Mouse (Mus musculus) hindbrain, embryonic 14.5 days (tissue): ENCODE results near the gene Prkn. TPM values are rescaled to one million over a fixed set of nuclear protein-coding genes. Genes with fewer than 3 reads are reported as not detected.

ENCODE experiments used
- ATAC-seq: fragments of 200-750 bp; cut with Nextera tagmentation; 2 replicates; pipeline ENCODE4 v1.8.0; 2017; ENCODE audit warnings: moderate number of reproducible peaks, mild to moderate bottlenecking, moderate TSS enrichment, moderate library complexity; ENCODE audit not compliant: low FRiP score
- DNase-seq: peaks from one replicate; pipeline ENCODE4 v3.0.0-alpha.2; 2015; ENCODE audit warnings: low spot score
- H3K27ac ChIP-seq: fragments of 300-500 bp; sonication (generic); 2 replicates; pipeline ENCODE4 v1.5.1; 2014; ENCODE audit warnings: mild to moderate bottlenecking, moderate library complexity
- H3K27me3 ChIP-seq: fragments of 300-500 bp; sonication (generic); 2 replicates; pipeline ENCODE4 v1.6.1; 2014; ENCODE audit warnings: mild to moderate bottlenecking, low read length, mixed read lengths; ENCODE audit not compliant: control insufficient read depth, insufficient read depth
- H3K36me3 ChIP-seq: fragments of 300-500 bp; sonication (generic); replicated peaks from 2 replicates; pipeline ENCODE4 v1.6.1; 2014; ENCODE audit not compliant: control insufficient read depth, insufficient read depth
- H3K4me1 ChIP-seq: fragments of 300-500 bp; sonication (generic); replicated peaks from 2 replicates; pipeline ENCODE4 v1.6.1; 2014; ENCODE audit warnings: antibody characterized with exemption, low read length, mixed read lengths; ENCODE audit not compliant: control insufficient read depth, insufficient read depth
- H3K4me2 ChIP-seq: fragments of 300-500 bp; sonication (generic); replicated peaks from 2 replicates; pipeline ENCODE4 v1.6.1; 2014; ENCODE audit warnings: mild to moderate bottlenecking, moderate library complexity
- H3K4me3 ChIP-seq: fragments of 300-500 bp; sonication (generic); replicated peaks from 2 replicates; pipeline ENCODE4 v1.5.1; 2014; ENCODE audit warnings: mild to moderate bottlenecking, low read length
- H3K9ac ChIP-seq: fragments of 300-500 bp; sonication (generic); 2 replicates; pipeline ENCODE4 v1.6.1; 2014
- H3K9me3 ChIP-seq: fragments of 300-500 bp; sonication (generic); 2 replicates; pipeline ENCODE4 v1.6.1; 2016; ENCODE audit warnings: low read length; ENCODE audit not compliant: control insufficient read depth
- WGBS: fragments of 180-500 bp; shearing (Covaris S2); extraction: QIAGEN DNeasy Blood & Tissue Kit; methylation state at CpG from one replicate; pipeline ENCODE4 v1.1.7; 2014; 5-methylcytosine and 5-hydroxymethylcytosine counted together
- polyA plus RNA-seq: library from polyadenylated mRNA; unstranded; fragments of >200 nt; fragmentation: Nextera tagmentation; extraction: Ambion mirVana; gene quantifications from 2 replicates; pipeline ENCODE4 v1.2.1, GENCODE M21; 2014

Gene Prkn
- polyA plus RNA-seq, 1 experiment from 2014 or later = 4.4 TPM

DNA sequence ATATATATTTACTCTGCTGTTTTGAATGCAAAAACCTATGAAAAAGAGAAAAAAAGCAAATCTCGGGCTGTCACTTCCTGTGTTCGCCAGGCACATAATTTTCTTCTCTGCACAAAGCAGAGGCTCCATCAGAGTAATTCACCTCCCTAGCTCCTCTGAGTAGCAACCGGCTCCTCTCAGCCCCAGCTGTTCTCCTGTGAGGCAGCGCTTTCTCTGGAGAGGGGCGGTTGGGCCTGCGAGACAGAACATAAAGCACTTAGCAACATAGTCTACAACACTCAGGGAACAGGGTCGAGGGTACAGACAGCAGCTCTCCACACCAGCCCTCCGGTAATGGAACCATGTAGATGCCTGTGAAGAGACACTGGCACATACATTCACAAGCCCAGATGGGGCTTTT lies 247.6 kb downstream of the Prkn start:
- DNase-seq = no peak
- peaks cover 13% of the 10 kb centered on the region for H3K4me1 ChIP-seq
- no peaks in the 10 kb centered on the region for H3K9me3 ChIP-seq
- H3K4me2 ChIP-seq = no peak overlapping the region
- H3K27me3 ChIP-seq = no peaks in the 10 kb centered on the region
- ATAC-seq = no peak
- peak overlapping the region; percentile 60 for H3K27ac ChIP-seq
- peak overlapping the region; percentile 44; the same call in 1 of the 2 replicates for H3K9ac ChIP-seq
- no peak overlapping the region for H3K4me3 ChIP-seq
- WGBS = 29% methylated on average over 8 of the region's 8 CpGs
- H3K36me3 ChIP-seq = no peaks in the 10 kb centered on the region

DNA sequence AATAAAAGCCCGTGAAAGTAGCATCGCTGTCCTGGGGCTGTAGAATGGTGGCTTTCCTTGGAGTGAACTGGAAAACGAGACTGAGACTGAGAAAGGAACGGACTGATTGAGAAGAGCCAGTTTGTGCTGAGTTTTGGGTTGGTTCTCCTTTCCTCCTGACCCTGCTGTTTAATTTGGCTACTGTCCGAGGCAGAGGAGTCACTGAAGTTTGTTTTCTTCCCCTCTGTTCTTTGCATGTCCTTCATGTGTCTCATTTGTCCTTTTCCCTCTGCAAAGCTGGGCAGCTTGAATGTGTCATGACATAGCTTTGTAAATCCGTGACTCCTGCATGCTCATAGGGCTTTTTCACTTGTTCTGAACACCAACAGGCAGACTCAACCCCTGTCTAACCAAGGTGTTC lies 249.2 kb downstream of the Prkn start:
- Histone ChIP-seq H3K4me3 (no peak overlapping the region), H3K36me3 (no peaks in the 10 kb centered on the region), H3K27ac (no peak overlapping the region), H3K27me3 (no peaks in the 10 kb centered on the region), H3K4me2 (no peak overlapping the region), H3K4me1 (peaks cover 15% of the 10 kb centered on the region), H3K9ac (no peak overlapping the region), H3K9me3 (no peaks in the 10 kb centered on the region)
- ATAC-seq (no peak), DNase-seq (no peak)
- WGBS = 84% methylated on average over 6 of the region's 6 CpGs

DNA sequence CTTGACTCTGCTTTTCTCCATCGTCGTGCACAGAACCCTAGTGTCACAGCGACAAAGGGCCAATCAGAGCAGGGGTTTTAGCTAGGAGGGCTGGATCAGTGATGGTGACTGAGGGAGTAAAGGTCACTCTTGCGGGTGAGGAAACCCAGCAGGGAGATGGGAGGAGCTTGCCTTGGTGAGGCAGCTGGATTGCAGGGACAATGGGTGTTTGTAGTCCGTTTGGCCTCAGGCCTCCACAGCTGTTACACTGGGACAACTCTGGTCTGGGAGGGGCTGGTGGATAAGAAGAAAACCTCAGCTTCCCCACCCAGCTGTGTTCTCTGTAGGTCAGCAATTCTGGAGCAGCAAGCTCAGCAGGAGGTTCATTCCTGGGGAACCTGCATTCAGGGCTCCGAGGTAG lies 252.7 kb downstream of the Prkn start:
- H3K36me3 ChIP-seq = no peaks in the 10 kb centered on the region
- H3K9me3 ChIP-seq = peaks cover 8% of the 10 kb centered on the region
- WGBS = 13% methylated on average over 6 of the region's 6 CpGs
- DNase-seq (no peak), ATAC-seq (no peak)
- H3K27ac ChIP-seq = no peak overlapping the region
- H3K4me1 ChIP-seq = peaks cover 4% of the 10 kb centered on the region; the same call in 1 of the 2 replicates
- H3K9ac ChIP-seq = no peak overlapping the region
- no peaks in the 10 kb centered on the region for H3K27me3 ChIP-seq
- H3K4me2 ChIP-seq = no peak overlapping the region
- no peak overlapping the region for H3K4me3 ChIP-seq

DNA sequence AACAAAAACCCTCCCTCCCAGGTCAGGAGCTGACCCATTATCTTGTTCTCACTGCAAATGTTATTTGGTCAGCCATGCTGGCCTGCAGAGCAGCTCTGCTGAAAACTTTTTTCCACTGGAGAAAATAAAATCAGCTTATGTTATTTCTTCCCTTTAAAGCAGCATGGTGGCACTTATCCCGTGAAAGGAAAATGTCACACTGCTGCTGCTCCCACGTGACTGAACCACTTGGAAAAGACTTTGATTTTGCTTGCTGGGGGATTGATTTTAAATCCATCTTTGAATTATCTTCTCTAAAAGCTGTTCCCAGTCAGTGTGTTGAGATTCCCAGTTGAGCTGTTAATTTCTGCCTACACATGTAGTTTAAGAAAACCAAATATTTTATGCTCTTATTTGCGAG lies 253.1 kb downstream of the Prkn start:
- no peak overlapping the region for H3K27ac ChIP-seq
- ATAC-seq = no peak
- no peak overlapping the region for H3K4me2 ChIP-seq
- 36% methylated on average over 3 of the region's 3 CpGs for WGBS
- H3K9ac ChIP-seq = no peak overlapping the region
- no peaks in the 10 kb centered on the region for H3K27me3 ChIP-seq
- no peaks in the 10 kb centered on the region for H3K36me3 ChIP-seq
- DNase-seq = no peak
- H3K9me3 ChIP-seq = peaks cover 8% of the 10 kb centered on the region
- H3K4me3 ChIP-seq = no peak overlapping the region
- 0 out of 2 replicates have a peak, but pooled peaks cover 3% of the 10 kb centered on the region for H3K4me1 ChIP-seq

DNA sequence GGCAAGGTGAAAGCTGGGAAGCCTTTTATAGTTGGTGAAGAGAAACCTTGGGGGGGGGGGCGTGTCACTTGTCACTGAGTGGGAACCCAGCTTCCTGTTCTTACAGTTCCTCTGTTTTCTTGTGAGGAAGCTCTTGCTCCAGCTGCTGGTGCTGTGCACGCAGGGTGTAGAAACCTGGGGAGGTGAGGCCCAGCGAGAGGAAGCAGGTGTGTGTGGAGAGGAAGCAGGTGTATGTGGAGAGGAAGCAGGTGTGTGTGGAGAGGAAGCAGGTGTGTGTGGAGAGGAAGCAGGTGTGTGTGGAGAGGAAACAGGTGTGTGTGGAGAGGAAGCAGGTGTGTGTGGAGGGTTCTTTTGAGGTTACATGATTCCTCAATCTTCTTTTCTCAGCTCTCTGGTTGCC lies 266.8 kb downstream of the Prkn start:
- Histone ChIP-seq H3K9me3 (no peaks in the 10 kb centered on the region), H3K4me3 (no peak overlapping the region), H3K9ac (no peak overlapping the region), H3K27me3 (no peaks in the 10 kb centered on the region), H3K27ac (no peak overlapping the region), H3K4me2 (no peak overlapping the region), H3K4me1 (no peaks in the 10 kb centered on the region), H3K36me3 (no peaks in the 10 kb centered on the region)
- WGBS = 89% methylated on average over 3 of the region's 3 CpGs
- ATAC-seq (no peak), DNase-seq (no peak)

DNA sequence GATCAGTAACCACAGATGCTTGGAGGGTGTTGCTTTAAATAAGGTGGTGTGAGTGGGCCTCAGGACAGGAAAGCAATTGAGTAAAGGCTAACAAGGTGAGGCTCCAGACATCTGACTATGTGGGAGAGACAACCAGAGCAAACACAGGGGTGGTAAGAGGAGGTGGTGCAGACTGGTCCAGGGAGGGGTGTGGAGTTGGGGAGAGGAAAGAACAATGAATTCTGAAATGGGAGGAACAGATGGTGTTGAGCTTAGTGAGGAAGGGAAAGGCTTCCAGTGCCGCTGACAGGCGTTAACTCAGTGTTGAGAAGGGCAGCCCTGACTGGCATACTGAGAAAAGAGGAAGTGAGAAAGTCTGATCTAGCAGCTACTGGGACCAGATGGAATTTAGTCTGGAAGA lies 267.7 kb downstream of the Prkn start:
- no peak for ATAC-seq
- Histone ChIP-seq H3K9ac (no peak overlapping the region), H3K36me3 (no peaks in the 10 kb centered on the region), H3K9me3 (no peaks in the 10 kb centered on the region), H3K4me2 (no peak overlapping the region), H3K4me3 (no peak overlapping the region), H3K4me1 (no peaks in the 10 kb centered on the region), H3K27ac (no peak overlapping the region), H3K27me3 (no peaks in the 10 kb centered on the region)
- WGBS = 45% methylated on average over 2 of the region's 2 CpGs
- no peak for DNase-seq

DNA sequence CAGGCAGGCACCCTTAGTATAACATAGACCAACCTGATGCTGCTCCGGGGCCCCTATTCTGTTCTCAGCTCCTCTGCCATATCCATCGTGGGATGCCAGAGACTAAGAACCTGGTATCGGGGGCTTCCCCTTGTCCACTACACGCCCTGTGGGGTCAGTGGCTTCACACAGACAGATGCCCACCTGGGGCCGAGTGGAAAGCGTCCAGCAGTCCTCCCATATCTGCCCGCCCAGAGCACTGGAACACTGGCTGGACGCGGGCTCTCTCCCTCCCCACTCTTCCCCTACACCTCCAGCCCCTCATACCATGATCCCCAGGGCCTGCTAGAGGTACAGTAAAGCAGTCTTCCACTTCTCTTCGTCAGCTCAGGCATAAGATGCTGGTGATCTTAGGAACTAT lies 277.3 kb downstream of the Prkn start:
- Histone ChIP-seq H3K27me3 (no peaks in the 10 kb centered on the region), H3K9ac (no peak overlapping the region), H3K4me1 (no peaks in the 10 kb centered on the region), H3K4me2 (no peak overlapping the region), H3K27ac (no peak overlapping the region), H3K36me3 (no peaks in the 10 kb centered on the region), H3K9me3 (no peaks in the 10 kb centered on the region), H3K4me3 (no peak overlapping the region)
- DNase-seq (no peak), ATAC-seq (no peak)
- 86% methylated on average over 10 of the region's 10 CpGs for WGBS

DNA sequence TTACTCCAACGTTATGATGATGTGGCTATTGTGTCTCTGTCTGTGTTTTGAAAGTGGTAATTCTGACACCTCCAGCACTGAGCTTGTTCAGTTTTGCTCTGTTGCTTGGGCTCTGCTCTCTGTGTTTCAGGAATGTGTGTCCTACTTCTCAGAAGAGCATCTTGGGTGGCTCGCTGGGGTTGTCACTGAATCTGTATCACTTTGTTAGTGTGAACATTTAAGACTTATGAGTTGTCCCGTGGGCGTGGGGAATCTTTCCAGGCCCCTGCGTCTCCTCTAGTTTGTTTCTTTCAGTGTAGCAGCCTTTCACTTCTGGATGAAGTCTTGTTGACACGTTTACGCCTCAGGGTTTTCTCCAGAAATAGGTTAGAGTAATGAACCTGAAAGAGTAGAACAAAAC lies 283.9 kb downstream of the Prkn start:
- Histone ChIP-seq H3K4me3 (no peak overlapping the region), H3K36me3 (no peaks in the 10 kb centered on the region), H3K9me3 (no peaks in the 10 kb centered on the region), H3K4me1 (no peaks in the 10 kb centered on the region), H3K4me2 (no peak overlapping the region), H3K27me3 (no peaks in the 10 kb centered on the region), H3K27ac (no peak overlapping the region), H3K9ac (no peak overlapping the region)
- 67% methylated on average over 7 of the region's 7 CpGs for WGBS
- ATAC-seq = no peak
- no peak for DNase-seq

DNA sequence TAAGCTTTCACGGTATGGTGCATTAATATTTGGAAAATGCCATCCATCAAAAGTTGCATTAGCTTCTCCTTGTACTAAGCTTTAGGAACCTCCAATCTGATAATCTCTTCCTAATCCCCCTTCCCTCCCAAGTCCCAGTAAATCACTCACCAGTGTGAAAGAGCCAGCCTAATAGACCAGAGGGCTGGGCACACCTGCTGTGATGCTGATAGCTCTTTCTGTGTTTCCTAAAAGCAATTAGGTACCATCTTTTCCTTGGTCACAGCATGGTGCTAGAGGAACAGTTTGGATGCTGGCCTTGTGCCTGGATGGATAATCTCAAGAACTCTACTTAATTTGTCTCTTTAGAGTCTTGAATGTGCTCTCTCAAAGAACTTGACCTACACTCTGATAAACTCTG lies 287.0 kb downstream of the Prkn start:
- H3K9me3 ChIP-seq = no peaks in the 10 kb centered on the region
- H3K27me3 ChIP-seq = no peaks in the 10 kb centered on the region
- DNase-seq = no peak
- H3K36me3 ChIP-seq = no peaks in the 10 kb centered on the region
- H3K27ac ChIP-seq = no peak overlapping the region
- no peak overlapping the region for H3K4me3 ChIP-seq
- H3K4me2 ChIP-seq = no peak overlapping the region
- no peaks in the 10 kb centered on the region for H3K4me1 ChIP-seq
- 68% methylated on average over 1 of the region's 1 CpGs for WGBS
- no peak overlapping the region for H3K9ac ChIP-seq
- ATAC-seq = no peak

DNA sequence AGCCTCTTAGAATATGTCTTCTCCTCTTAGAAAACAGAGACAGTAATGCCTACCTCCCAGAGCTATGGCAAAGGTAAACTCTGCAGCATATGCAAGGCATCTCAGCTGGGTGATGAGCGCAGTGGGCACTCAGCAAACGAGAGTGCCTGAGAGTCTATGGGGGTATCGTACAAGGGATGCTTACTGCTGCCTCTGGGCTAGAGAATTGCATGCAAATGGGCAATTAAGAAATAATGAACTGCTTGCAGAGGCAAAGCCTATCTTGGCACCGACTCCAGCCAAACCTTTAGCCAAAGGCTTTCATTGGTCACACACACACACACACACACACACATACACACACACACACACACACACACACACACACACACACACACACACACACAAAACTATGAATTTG lies 290.7 kb downstream of the Prkn start:
- H3K36me3 ChIP-seq = no peaks in the 10 kb centered on the region
- 39% methylated on average over 4 of the region's 4 CpGs for WGBS
- no peaks in the 10 kb centered on the region for H3K27me3 ChIP-seq
- H3K4me1 ChIP-seq = no peaks in the 10 kb centered on the region
- ATAC-seq = peak; percentile 21; the same call in 1 of the 2 replicates
- no peak overlapping the region for H3K9ac ChIP-seq
- no peaks in the 10 kb centered on the region for H3K9me3 ChIP-seq
- no peak overlapping the region for H3K27ac ChIP-seq
- DNase-seq = no peak
- no peak overlapping the region for H3K4me2 ChIP-seq
- no peak overlapping the region for H3K4me3 ChIP-seq
